Mouse (Mus musculus) c-Kit-positive CD71-positive TER-119-negative erythroid progenitor cells, embryonic 14.5 days (primary cell): Measurements from ENCODE around the gene Trim72.
A peak's percentile ranks its signal among the peaks of the same experiment; 100 is the strongest.
"Not testable (repeated sequence)": the region's sequence is repeated elsewhere in the genome, so short reads cannot be mapped to it uniquely, and the experiment has no call there.

ENCODE experiments used
- DNase-seq: peaks from one replicate; pipeline ENCODE4 v3.0.0-alpha.2; 2013; ENCODE audit warnings: low read depth

Gene Trim72

GRCm38 (mm10) chr7:128009715-128010340 is 6.1 kb downstream of the Trim72 start:
- DNase-seq: no peak

GRCm38 (mm10) chr7:128012136-128012780 is 8.5 kb downstream of the Trim72 start:
- DNase-seq: no peak

GRCm38 (mm10) chr7:128013116-128013515 is 9.4 kb downstream of the Trim72 start:
- DNase-seq: no peak

- DNase-seq: not testable (repeated sequence)
Observed at GRCm38 (mm10) chr7:128016134-128016533, 12.4 kb downstream of the Trim72 start.

GRCm38 (mm10) chr7:128016650-128017049 is 12.9 kb downstream of the Trim72 start:
- DNase-seq: no peak

- no peak for DNase-seq
Observed at GRCm38 (mm10) chr7:128018275-128018674, 14.5 kb downstream of the Trim72 start.

GRCm38 (mm10) chr7:128019187-128019586 is 15.4 kb downstream of the Trim72 start:
- DNase-seq: no peak

GRCm38 (mm10) chr7:128022974-128023373 is 19.2 kb downstream of the Trim72 start:
- no peak for DNase-seq

GRCm38 (mm10) chr7:128023565-128023964 is 19.8 kb downstream of the Trim72 start:
- no peak for DNase-seq

- no peak for DNase-seq
Observed at GRCm38 (mm10) chr7:128024364-128024763, 20.6 kb downstream of the Trim72 start.

- DNase-seq: no peak
Observed at GRCm38 (mm10) chr7:128024932-128025331, 21.2 kb downstream of the Trim72 start.

- DNase-seq: no peak
Observed at GRCm38 (mm10) chr7:128025381-128025780, 21.6 kb downstream of the Trim72 start.

- peak; percentile 44 for DNase-seq
Observed at GRCm38 (mm10) chr7:128031403-128031976, 27.7 kb downstream of the Trim72 start.

GRCm38 (mm10) chr7:128032290-128032988 is 28.7 kb downstream of the Trim72 start:
- DNase-seq: no peak

- no peak for DNase-seq
Observed at GRCm38 (mm10) chr7:128032989-128033293, 29.2 kb downstream of the Trim72 start.

- no peak for DNase-seq
Observed at GRCm38 (mm10) chr7:128033616-128034015, 29.9 kb downstream of the Trim72 start.

- not testable (repeated sequence) for DNase-seq
Observed at GRCm38 (mm10) chr7:128042161-128042820, 38.5 kb downstream of the Trim72 start.

GRCm38 (mm10) chr7:128044142-128044785 is 40.5 kb downstream of the Trim72 start:
- no peak for DNase-seq

GRCm38 (mm10) chr7:128045640-128046039 is 41.9 kb downstream of the Trim72 start:
- no peak for DNase-seq

GRCm38 (mm10) chr7:128048819-128049218 is 45.1 kb downstream of the Trim72 start:
- no peak for DNase-seq

- no peak for DNase-seq
Observed at GRCm38 (mm10) chr7:128049254-128049653, 45.5 kb downstream of the Trim72 start.

GRCm38 (mm10) chr7:128050739-128051138 is 47.0 kb downstream of the Trim72 start:
- DNase-seq: no peak
